Mouse (Mus musculus): ENCODE measurements around the gene Elf2.
"Not testable (repeated sequence)": the region's sequence is repeated elsewhere in the genome, so short reads cannot be mapped to it uniquely, and the experiment has no call there.

Gene Elf2

DNA sequence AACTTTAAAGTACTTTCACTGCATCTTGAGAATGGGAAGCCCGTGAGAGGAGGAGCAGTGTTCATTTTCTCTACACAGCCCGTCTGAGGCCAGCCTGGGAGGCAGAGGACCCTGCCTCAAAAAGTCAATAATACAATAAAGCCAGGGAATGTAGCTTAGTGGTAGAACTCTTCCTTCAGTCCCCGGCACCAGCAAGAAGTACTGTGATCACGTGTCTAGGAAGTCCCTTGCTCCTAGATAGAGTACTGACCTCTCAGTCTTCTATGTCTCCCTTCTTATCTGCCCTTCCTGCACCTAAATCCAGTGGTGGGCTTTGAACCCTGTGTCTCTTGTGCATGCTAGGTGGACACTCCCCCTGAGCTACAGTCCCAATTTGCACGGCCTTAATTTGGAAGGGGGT, 109.6 kb downstream of the Elf2 start:
- no peak for DNase-seq

DNA sequence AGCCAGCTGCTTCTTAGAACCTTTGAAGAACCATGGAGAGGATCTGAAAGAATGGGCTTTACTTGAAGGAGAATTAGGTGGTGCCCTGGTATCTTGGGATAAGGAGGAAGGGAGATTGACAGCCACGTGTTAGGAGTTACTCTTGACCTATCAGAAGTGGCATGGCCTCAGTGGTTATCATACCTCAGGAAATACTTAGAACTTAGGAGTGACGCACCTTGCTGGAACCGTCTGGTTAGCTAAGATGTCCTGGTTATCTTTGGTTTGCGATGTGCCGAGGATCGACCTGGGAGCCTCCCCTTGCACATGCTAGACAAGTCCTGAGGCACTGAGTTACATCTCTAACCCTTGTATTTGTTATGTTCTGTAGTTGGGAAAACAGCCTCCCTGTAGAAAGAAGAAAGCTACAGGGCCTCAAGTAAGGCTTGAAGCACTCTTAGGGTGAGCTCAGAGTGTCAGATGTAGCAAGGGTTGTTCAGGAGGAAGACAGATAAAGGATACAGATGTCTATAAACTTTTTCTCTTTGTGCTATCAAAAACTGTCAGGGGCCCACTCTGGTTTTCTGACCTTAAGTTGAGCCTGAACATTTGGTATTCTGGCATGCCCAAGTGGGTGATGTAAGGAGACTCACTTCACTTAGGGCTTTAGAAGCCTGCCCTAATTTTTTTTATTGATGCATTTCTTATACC, 110.2 kb downstream of the Elf2 start:
- no peak for DNase-seq

DNA sequence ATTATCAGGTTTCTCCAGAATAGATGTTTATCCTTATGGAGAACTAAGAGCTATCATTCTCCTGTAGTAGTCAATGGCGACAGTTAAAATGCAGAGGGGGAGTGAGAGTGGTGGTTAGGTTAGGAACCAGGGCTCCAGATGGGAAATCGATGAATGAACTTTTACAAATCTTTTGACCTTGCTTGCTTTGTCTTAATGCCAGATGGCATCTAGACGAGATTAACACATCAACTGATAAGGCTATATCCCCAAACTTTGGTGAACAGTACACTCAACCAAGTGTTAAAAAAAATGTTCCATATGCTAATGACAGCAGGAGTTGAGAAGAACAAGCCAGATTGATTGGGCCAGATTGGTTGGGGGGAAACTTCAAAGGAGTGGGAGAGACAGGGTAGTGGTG, 111.2 kb downstream of the Elf2 start:
- DNase-seq, result no peak

DNA sequence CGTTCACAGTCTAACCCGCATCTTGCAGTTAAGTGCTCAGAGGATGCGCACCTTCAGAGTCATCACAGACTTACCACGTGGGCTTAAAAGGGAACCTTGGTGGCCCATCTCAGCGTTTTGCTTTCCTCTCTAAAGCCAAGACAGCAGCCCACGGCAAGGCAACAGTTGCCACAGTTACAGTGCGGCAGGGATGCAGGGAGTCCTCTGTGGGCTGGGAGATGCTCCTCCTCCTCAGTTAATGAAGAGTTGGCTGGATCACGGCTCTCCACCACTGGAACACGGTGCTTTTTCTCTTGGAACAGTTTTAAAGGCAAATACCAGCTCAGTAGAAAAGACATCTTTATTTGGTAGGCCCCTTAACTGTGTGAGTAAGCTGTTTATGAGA, 111.7 kb downstream of the Elf2 start:
- DNase-seq, result no peak

DNA sequence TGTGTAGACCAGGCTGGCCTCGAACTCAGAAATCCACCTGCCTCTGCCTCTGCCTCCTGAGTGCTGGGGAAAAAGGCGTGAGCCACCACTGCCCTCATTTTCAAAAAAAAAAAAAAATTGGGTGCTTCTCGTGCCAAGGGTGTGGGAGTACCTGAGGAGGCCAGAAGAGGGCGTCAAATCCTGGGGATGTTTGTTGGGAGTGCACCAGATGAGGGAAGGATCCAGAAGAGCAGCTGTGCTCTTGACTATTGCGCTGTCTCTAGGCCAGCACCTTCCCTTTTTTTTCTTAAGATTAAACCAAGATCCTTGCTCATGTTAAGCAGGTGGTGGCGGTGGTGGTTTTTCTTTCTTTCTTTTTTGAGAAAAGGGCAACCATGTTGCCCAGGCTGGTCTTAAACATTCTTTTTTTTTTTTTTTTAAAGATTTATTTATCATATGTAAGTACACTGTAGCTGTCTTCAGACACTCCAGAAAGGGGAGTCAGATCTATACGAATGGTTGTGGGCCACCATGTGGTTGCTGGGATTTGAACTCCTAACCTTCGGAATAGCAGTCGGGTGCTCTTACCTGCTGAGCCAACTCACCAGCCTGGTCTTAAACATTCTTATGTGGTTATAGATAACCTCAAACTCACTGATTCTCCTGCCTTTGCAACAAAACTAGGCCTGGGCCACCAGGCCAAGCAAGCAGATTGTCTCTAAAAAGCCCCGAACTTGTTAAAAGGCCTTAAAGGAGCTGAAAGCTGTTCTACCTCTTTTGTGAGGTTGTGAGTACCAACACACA, 112.2 kb downstream of the Elf2 start:
- peak; percentile 67 for DNase-seq

DNA sequence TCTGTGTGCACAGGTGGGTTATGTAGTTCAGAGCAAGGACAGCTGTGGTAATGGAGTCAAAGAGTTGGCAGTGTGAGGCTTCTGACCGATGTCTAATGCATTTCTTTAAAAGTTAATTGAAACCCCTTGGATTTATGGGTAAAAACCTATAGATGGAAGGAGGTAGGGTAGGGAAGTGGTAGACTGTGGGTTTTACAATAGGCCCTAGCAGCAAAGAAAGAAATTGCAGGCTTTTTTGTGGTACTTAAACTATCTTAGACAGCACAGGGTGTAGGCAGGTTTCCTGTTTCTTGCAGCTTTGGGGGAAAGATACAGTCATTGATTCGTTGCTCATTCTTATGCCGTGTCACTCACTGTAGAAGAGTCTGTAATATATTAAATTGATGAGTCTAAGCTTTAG, 113.9 kb downstream of the Elf2 start:
- no peak for DNase-seq

DNA sequence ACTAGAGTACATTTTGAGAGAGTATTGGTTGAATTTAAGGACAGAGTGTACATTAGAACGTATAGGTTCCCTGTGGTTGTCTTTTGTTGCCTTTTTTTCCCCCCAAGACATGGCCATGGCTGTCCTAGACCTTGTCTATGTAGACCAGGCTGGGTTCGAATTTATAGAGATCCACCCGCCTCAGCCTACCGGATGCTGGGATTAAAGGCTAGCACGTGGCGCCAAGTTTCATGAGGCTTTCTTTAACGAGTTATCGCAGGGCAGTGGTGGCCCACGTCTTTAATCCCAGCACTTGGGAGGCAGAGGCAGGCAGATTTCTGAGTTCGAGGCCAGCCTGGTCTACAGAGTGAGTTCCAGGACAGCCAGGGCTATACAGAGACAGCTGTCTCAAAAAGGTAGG, 114.5 kb downstream of the Elf2 start:
- DNase-seq, result no peak

DNA sequence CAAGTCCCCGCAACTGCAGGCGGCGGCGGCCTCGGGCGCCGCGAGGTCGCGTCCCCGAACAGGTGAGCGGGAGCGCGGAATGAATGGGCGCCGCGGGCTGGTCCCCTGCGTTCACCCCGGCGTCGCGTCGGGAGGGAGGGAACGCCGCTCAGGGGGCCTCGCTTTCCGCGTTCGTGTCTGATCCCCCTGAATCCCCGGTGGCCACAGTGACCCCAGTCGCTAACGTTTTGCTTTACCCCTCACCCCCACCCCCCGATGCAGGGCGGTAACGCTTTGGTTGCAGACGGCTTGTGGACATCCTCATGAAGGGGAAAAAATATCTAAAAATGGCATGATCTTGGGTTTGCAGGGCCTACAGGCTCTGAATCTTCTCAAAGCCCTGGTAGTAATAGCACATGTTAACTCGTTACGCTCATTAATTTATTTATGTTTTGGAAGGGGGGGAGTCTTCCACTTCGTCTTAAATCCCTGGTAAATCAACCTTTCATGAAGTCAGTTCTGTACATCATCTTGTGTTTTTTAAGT, 115.2 kb downstream of the Elf2 start:
- no peak for DNase-seq

DNA sequence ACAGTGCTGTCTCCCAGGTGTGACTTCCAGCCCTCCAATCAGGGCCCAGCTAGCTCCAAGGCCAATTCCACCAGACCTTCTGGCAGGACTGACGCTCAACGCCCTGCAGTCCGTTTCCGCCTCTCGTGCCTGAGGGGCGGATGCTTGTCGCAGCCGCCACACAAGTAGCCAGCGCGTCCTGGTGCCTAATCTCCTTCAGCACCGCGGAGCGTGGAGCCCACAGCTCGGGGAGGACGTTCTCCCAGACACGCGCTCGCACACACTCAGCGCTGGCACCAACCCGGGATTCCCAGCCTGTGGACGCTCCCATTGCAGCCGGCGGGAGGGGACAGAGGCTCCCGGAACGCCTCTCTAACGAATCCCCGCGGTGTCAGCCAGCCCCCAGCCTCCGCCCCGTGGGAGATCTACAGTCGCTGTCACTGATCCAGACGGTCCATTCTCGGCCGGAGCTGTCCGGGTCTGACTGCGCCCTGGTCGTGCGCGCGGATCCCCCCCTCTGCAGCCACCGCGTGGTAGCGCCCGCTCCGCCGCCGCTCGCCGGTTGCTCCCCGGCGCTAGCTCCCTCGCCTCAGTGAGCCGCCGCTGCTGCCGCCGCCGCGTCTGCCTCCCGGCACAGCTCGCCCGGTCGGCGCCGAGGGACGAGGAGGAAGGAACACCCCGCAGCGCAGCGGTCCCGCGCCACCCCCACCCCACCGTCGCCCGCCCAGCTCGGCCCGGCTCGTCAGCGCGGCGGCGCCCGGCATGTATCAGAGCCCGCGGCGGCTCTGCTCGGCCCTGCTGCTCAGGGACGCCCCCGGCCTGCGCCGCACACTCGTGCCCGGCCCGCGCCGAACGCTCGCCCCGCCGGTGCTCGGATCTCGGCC, 115.9 kb downstream of the Elf2 start, which contains the start of gene Noct:
TSS of gene Noct (plus strand) at position 85 of the 863 bp plus-strand sequence.
- DNase-seq, result peak; percentile 90

DNA sequence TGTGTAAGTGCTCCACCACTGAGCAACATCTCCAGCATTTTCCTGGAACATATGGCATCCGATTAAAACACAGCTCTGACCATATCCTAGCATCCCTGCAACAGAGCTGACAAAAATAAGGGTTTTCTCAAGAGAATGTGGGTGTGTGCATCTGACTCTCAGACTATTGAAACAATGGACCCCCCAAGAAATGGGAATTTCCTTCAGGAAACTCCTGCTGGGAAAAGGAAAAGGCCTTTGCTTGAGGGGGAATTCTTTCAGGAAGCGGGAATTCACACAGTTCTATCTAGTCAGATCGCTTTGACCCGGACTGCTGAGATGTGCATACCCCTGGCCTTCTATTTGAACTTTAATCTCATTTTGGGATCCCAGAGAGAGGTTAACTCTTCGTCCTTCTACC, 116.9 kb downstream of the Elf2 start:
- DNase-seq, result no peak

DNA sequence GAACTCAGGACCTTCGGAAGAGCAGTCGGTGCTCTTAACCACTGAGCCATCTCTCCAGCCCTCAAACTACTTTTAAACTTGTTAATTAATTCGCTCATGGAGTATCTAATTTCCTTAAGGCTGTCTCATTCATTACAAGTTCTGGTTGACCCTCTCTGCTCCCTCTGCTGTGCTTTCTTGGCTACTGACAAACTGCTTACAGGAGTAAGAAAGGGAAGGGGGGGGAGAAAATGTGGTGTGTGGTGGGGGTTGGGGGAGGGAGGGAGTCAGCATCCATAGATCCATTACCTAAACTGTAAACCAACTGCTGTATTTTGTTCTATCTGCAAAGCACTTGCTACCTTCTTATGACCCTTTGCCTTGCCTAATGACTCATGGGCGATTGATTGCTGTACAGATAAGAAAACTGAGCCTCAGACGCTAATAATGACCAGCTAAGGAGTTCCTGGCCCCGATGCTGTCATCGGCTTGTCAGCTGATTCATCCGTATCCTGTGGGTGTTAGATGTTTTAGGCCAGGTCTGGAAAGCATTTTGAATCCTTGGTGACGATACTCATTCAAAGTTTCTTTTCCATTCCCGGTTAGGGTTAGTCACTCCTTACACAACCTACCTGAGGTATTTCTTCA, 117.5 kb downstream of the Elf2 start:
- DNase-seq, result no peak

DNA sequence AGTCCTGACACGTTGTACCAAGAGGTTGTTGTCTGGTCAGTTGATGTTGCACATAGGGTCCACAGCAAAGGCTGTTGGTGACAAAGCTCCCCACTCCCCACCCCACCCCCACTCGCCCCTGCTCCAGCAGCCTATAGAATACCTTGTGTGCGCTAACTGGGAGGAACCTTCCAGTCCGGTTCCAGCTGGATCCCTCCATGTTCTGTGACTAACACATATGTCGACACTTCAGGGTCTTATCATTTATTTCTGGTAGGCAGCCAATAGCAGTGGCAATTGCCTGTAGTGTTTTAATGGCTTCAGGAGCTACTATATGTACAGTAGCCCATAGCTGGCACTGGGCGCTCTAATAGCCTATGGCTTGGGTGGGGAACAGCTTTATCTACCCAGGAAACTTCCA, 118.2 kb downstream of the Elf2 start:
- DNase-seq, result no peak

DNA sequence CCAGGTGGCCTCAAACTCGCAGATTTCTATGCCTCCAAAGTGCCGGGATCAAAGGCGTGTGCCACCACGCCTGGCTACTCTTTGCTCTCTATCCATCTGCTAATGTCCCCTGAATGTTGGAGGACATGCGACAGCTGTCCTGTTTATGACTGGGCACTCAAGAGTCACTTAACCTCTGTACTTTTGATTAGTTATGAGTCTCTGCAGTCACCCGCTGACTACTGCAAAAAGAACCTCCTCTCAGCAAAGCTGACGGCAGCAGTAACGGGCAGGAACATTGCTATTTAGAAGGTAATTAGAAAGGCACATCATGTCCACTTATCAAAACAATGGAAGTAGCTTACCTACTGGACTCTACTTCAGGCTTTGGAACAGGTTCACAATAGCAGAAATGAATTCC, 118.6 kb downstream of the Elf2 start:
- DNase-seq, result no peak

DNA sequence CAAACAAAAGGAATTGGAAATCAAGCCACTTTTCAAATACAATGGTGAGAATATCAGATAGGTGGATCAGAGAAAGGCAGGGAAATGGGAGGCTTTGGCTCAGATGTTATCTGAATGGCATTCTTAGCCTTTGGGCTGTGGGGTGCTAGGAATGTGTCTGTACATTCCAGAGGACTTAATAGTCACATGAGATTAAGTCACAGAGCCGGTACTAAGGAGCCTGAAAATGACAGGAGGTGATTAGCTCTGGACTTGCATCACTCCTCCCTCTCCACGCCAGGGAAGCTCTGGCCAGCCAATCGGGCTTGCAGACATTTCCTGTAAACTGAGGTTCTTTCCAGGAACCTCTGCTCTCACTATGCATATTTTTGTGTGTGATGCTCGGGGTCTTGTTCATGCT, 119.6 kb downstream of the Elf2 start:
- DNase-seq, result no peak

DNA sequence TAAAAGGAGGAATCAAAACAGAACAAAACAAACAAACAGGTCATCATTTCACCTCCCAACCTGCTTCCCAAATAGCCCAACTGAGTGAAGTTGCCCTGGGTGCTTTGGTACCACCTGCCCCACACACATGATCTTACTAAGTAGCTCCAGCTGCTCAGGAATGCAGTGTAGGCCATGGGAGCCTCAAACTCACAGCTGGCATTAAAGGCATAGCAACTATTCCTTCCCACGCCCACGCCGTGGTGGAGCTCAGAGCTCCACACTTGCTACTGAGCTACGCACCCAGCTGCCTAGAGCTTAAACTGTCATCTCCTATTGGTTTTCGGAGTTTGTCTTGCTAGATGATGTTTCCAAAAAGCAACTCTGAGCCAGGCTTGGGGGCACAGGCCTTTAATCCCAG, 121.2 kb downstream of the Elf2 start:
- DNase-seq, result no peak

DNA sequence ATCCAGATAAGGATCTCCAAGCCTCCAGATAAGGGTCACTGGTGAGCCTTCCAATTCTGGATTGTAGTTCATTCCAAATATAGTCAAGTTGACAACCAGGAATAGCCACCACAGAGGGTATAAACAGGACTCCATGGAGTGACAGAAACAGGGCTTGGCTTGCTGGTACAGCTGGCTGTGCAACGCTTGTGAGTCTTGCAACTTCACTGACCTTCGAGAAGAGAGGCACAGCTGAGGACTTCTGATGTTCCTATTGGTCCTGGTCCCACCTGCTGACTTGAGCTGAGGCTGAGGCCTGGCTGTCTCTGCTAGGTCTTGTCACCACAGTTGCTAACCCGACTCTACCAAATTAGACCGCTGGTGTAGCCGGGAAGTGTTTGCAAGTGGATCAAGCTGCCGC, 122.1 kb downstream of the Elf2 start:
- not testable (repeated sequence) for DNase-seq

DNA sequence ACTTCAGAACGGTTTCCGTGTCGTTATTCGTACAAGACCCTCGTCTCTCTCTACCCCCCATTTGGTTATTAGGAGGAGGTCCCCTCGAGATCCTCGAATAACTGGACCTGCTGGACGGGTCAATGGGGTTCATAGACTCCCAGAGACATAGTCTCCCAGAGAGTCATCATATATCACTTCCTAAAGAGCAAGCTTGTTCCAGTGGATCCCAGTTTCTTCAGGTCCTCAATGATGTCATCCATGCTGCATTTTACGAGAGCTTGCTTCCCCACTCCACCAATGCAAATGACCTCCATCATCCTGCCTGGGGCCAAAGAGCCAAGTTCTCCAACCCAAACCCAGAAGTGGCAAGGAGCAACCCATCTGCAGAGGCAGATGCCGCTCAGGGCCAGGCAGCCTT, 124.1 kb downstream of the Elf2 start:
- not testable (repeated sequence) for DNase-seq

DNA sequence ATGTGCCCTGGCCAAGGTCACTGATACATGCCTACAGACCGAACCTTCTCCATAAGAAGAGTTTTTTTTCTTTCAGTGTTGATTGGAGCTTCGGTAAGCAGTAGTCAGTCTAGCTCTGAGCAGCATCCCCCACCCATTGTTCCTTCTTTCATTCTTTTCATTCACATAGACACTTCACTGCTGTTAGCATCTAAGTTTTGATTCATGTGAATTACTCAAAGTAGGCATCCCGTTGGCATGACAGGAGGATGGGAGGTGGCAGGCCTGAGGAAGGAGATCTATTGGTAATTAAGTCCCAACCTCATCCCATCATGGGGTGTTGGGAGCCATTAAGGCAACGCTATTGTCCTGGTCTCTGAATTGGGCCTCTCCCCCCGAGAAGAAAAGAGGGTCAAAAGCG, 124.8 kb downstream of the Elf2 start:
- no peak for DNase-seq

DNA sequence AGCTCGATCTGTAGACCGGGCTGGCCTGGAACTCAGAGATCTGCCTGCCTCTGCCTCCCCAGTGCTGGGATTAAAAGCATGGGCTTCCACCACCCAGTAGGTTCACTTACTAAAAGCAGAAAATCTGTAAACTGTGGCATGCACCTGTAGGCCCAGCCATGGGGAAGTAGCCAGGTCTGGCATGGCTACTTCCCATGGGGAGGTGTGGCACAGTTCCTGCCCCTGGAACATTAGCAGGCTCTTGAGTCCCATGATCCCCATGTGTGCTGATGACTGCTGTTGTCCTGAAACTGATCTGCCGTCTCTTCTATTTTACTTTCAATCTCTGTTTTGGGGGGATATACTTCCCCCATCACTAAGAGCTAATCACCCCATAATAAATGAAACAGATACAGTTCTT, 127.4 kb downstream of the Elf2 start:
- no peak for DNase-seq

DNA sequence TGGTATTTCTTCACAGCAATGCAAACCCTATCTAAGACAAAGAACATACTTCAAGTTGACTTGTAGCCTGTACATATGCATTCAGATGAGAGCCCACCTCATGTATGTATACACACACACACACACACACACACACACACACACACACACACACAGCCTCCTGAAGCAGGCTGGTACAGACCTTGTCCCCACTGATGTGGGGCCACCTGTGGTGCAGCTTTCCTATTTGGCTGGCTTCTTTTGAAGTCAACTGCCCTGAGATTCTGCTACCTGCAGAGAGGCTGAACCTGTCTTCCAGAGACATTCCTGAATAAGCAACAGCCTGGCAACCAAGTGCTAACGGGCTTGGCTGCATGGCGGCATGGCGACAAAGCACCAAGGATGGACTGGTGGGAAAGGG, 130.0 kb downstream of the Elf2 start:
- no peak for DNase-seq

DNA sequence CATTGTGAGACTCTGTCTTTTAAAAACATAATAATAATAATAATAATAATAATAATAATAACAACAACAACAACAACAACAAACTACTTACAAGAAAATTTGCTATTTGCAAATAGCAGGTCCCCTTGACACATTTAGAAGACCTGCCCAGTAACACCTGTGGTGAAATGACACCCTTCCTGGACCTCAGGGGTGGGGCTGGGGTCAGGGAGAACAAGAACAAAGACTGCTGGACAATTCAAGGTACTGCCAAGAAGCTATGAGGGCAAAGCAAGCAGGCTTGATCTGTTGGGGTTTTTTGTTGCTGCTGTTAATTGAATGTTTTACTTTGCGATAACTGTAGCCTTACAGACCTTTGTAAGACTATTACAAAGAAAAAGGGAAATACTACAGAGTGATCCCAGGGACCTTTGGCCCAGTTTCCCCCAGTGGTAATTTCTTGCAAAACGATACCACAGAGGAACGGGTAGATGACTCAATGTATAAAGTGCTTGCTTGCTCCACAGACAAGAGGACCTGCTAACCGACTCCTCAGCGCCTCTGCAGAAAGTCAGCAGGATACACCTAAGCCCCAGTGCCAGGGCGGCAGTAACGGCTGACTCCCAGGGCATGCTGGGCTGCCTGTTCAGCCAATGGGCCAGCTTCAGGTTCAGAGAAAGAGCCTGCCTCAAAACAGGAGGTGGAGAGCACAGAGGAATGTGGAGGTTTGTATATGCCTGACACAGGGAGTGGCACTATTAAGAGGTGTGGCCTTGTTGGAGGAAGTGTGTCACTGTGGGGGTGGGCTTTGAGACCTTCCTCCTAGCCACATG, 130.8 kb downstream of the Elf2 start:
- no peak for DNase-seq

DNA sequence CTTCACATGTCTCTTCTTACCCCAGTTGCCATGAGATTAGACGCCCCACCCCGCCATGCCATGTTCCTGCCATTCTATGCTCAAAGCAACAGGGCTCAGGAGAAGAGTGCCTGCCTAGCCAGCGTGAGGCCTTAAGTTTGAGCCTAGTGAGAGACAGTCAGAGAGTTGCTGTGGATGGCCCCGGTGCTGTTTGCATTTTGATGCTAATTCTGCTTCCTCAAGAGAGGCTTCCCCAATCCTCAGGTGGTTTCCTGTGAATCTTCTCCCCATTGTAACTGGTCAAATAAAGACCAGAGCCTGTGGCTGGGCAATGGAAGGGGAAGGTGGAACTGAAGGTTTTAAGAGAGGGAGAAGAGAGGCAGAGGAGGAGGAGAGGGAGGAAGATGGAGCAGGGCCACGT, 131.8 kb downstream of the Elf2 start:
- DNase-seq, result no peak
